Mouse (Mus musculus) urinary bladder, postnatal 14 days (tissue): ENCODE data around the gene Olfr750.

ENCODE experiments used
- DNase-seq: peaks from one replicate; pipeline ENCODE4 v3.0.0; 2021; ENCODE audit warnings: low spot score

Olfr750 gene

DNA sequence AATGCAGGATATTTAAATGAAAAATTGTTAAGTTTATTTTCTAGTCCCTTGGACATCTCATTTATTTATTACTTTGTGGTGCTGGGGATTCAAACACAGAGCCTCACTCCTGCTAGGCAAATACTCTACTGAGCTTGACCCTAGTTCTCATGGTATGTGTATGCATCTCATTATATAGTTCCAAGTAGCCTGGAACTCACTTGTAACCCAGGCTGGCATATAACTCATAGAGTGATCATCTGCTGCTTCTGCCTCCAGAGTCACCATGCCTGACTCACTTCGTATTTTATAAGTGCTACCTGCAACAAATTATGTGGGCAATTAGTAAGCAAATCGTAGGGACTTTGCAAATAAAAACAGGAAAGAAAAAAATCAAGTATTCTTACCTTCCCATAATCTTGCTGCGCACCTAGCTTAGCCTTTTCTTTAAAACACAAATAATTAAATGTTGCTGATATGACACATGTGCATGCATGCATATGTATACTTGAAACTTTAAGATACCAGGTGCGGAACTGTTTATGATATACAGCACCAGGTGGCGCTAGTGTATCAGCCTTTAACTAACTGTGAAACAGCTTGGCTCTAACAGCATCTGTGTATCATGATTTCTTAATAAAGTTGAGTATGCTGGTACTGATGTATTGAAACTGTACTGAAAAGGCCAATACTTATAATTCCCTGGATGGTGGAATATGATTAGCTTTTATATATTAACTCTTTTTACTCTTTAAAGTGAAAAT lies 47.7 kb downstream of the Olfr750 start:
- DNase-seq: peak; percentile 67

- DNase-seq: no peak
These were observed 49.4 kb downstream of the Olfr750 start for GRCm38 (mm10) chr14:51024820-51025219.

- no peak for DNase-seq
These were observed 50.8 kb downstream of the Olfr750 start for GRCm38 (mm10) chr14:51023457-51023856.

DNA sequence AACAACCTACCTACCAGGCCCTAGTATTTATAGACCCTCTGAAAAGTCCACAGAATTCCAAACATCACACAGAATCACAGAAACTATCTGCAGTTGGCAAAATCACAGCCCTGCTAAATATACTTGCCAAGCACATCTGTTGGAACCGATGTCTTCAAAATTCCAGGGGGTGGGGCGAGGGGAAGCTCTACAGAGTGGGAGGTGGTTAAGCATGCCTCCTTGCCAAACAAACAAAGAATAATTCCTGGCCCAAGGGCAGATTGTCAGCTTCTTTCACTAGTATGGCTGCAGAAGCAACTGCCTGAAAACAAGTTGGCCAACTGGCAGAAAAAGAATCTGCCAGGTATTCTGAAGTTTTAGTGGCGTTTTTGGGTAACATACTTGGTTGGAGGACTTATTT lies 57.0 kb downstream of the Olfr750 start:
- peak; percentile 19 for DNase-seq
